Mouse (Mus musculus) midbrain, embryonic 13.5 days (tissue): ENCODE data around the gene BC048679. TPM values are rescaled to one million over a fixed set of nuclear protein-coding genes. Genes with fewer than 3 reads are reported as not detected.

Experiments
- ATAC-seq: fragments of 200-750 bp; cut with Nextera tagmentation; 2 replicates; pipeline ENCODE4 v1.8.0; 2017; ENCODE audit warnings: mild to moderate bottlenecking, moderate TSS enrichment, moderate library complexity
- H3K27ac ChIP-seq: fragments of 300-500 bp; sonication (generic); 2 replicates; pipeline ENCODE4 v1.5.1; 2015; ENCODE audit warnings: inconsistent platforms, mild to moderate bottlenecking, moderate library complexity
- H3K27me3 ChIP-seq: fragments of 300-500 bp; sonication (generic); 2 replicates; pipeline ENCODE4 v1.6.1; 2015; ENCODE audit warnings: mild to moderate bottlenecking, inconsistent platforms
- H3K36me3 ChIP-seq: fragments of 300-500 bp; sonication (generic); 2 replicates; pipeline ENCODE4 v1.6.1; 2015; ENCODE audit warnings: mild to moderate bottlenecking, inconsistent platforms
- H3K4me1 ChIP-seq: fragments of 300-500 bp; sonication (generic); replicated peaks from 2 replicates; pipeline ENCODE4 v1.6.1; 2015; ENCODE audit warnings: inconsistent platforms
- H3K4me2 ChIP-seq: fragments of 300-500 bp; sonication (generic); replicated peaks from 2 replicates; pipeline ENCODE4 v1.6.1; 2015; ENCODE audit warnings: moderate library complexity, mild to moderate bottlenecking, inconsistent platforms
- H3K4me3 ChIP-seq: fragments of 300-500 bp; sonication (generic); replicated peaks from 2 replicates; pipeline ENCODE4 v1.5.1; 2015; ENCODE audit warnings: mild to moderate bottlenecking, inconsistent platforms
- H3K9ac ChIP-seq: fragments of 300-500 bp; sonication (generic); replicated peaks from 2 replicates; pipeline ENCODE4 v1.6.1; 2015; ENCODE audit warnings: mild to moderate bottlenecking, inconsistent platforms
- H3K9me3 ChIP-seq: fragments of 300-500 bp; sonication (generic); 2 replicates; pipeline ENCODE4 v1.6.1; 2016; ENCODE audit warnings: mild to moderate bottlenecking, inconsistent platforms
- WGBS: fragments of 180-500 bp; shearing (Covaris S2); methylation state at CpG from one replicate; pipeline ENCODE4 v1.1.7; 2015; 5-methylcytosine and 5-hydroxymethylcytosine counted together
- polyA plus RNA-seq: library from polyadenylated mRNA; unstranded; fragments of >200 nt; fragmentation: Nextera tagmentation; extraction: Ambion mirVana; gene quantifications from 2 replicates; pipeline ENCODE4 v1.2.1, GENCODE M21; 2015

Gene BC048679
- not detected in 2 replicates for polyA plus RNA-seq

DNA sequence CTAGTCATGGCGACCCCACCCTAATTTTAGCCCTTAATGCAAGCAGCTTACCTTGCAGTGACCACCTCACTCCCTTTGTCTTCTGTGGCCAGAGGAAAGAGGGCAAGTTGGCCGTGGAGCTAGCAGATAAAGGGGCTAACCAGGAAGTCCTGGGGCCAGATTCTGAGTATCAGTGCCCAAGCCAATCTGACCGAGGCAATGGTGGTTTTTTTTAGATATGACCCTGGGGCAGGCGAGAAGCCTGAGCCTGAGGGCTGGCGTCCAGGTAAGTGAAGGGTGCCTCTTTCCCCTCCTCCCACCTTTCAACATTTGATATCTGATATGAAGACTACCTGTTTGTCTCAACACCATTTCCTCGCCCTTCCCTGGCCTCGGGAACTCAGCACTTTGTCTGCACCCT lies at the start of gene BC048679:
Gene BC048679 (minus strand): TSS at position 101 of the 400 bp plus-strand sequence.
- WGBS, result 74% methylated on average over 7 of the region's 7 CpGs
- Histone ChIP-seq H3K27ac (no peak within 1 kb of the TSS), H3K4me3 (no peak within 1 kb of the TSS), H3K27me3 (peaks cover 13% of the 10 kb centered on the region; the same call in 1 of the 2 replicates), H3K4me1 (0 out of 2 replicates have a peak, but pooled peaks cover 4% of the 10 kb centered on the region), H3K36me3 (no peaks in the 10 kb centered on the region), H3K9me3 (no peaks in the 10 kb centered on the region), H3K9ac (no peak within 1 kb of the TSS), H3K4me2 (no peak within 1 kb of the TSS)
- ATAC-seq, result no peak

DNA sequence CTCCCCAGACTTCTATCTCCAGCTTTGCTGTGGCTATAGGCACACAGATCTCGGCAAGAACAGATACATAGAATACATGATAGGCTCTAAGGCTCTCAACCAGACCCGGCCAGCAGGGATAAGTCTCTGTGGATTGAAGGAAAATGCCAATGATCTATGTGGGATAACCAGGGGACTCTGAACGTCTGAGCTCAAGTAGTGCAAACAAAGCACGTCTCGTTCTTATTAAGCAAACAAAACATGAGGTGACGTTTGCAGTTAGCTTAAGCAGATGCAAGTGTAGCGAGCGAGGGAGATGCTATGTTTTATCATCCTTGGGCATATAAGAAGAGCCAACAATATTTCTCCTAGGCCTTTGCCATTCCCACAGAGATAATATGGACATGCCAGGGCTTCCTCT lies 44.9 kb upstream of the BC048679 start:
- no peak overlapping the region for H3K27ac ChIP-seq
- 80% methylated on average over 8 of the region's 8 CpGs for WGBS
- no peaks in the 10 kb centered on the region for H3K9me3 ChIP-seq
- no peak overlapping the region for H3K4me2 ChIP-seq
- no peak overlapping the region for H3K4me3 ChIP-seq
- H3K36me3 ChIP-seq, result no peaks in the 10 kb centered on the region
- no peak overlapping the region for H3K9ac ChIP-seq
- ATAC-seq, result no peak
- no peaks in the 10 kb centered on the region for H3K27me3 ChIP-seq
- H3K4me1 ChIP-seq, result peaks cover 26% of the 10 kb centered on the region

DNA sequence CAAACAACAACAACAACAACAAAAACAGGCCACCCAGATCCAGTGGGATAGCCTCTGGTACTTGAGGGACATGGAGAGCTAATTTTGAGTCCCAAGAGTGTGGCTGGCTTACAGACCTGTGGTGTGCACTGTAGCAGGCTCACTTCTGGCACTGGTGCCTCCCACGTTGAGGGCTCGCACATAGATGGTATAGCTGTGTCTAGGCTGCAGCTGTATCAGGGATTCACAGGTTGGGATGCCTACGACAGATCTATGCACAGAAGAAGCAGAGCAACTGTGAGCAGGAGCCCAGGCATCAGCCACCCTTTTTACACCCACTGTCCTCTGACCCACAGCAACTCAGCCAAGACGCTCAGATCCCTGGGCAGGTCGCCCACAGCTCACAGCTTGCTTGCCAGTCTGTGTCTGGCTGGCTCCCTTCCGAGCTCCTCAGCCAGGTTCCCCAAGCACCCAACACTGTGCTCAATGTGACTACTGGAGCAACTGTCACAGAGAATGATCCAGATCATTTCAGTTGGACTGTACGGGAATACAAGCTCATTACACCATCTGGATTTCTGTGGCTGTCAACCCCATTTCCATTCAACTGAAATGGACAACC lies 43.9 kb upstream of the BC048679 start:
- Histone ChIP-seq H3K36me3 (no peaks in the 10 kb centered on the region), H3K4me2 (no peak overlapping the region), H3K27me3 (no peaks in the 10 kb centered on the region), H3K4me3 (no peak overlapping the region), H3K9me3 (no peaks in the 10 kb centered on the region), H3K4me1 (peaks cover 26% of the 10 kb centered on the region), H3K27ac (no peak overlapping the region), H3K9ac (no peak overlapping the region)
- WGBS, result 85% methylated on average over 7 of the region's 7 CpGs
- no peak for ATAC-seq

DNA sequence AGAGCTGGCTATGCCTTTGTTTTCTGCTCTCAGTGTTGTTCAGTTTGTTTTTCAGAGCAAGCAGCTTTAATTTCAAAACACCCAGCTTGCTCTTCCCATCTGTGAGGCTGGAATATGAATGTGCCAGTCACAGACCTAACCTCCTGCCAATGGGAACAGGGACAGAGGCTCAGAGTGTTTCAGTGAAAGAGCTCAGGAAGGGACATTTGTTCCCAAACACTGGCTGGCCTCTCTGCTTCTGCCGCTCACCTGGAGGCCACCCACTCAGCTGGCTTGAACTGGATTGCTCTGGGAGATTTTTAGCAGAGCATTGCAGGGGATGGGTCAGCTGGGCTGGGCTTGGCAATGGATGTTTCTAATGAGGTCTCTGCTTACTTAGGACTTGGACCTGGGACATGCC lies 42.9 kb upstream of the BC048679 start:
- Histone ChIP-seq H3K4me2 (no peak overlapping the region), H3K27me3 (no peaks in the 10 kb centered on the region), H3K4me1 (peaks cover 22% of the 10 kb centered on the region), H3K9ac (no peak overlapping the region), H3K36me3 (peaks cover under 1% of the 10 kb centered on the region; the same call in 1 of the 2 replicates), H3K9me3 (no peaks in the 10 kb centered on the region), H3K4me3 (no peak overlapping the region), H3K27ac (no peak overlapping the region)
- no peak for ATAC-seq
- 65% methylated on average over 1 of the region's 1 CpGs for whole genome bisulfite sequencing

DNA sequence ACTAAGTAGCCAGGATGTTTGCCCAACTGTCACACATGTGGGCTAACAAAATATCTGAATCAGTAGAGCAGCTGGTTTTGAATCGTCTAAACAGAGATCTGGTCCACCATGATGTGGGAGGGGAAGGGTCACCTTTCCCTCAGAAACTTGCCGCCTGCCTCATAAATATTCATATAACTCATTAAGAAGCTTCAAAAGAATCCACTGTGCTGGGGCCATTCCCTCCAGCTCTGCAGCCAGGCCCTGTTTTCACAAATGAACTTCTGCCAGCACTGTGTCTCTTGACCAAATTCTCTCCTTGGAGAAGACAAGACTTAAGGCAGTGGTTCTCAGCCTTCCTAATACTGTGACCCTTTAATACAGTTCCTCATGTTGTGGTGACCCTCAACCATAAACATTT lies 41.5 kb upstream of the BC048679 start:
- Histone ChIP-seq H3K4me2 (no peak overlapping the region), H3K27me3 (no peaks in the 10 kb centered on the region), H3K9ac (no peak overlapping the region), H3K36me3 (peaks cover 15% of the 10 kb centered on the region), H3K9me3 (no peaks in the 10 kb centered on the region), H3K4me1 (peaks cover 22% of the 10 kb centered on the region), H3K27ac (no peak overlapping the region), H3K4me3 (no peak overlapping the region)
- ATAC-seq, result no peak
- 7% methylated on average over 2 of the region's 2 CpGs for WGBS

DNA sequence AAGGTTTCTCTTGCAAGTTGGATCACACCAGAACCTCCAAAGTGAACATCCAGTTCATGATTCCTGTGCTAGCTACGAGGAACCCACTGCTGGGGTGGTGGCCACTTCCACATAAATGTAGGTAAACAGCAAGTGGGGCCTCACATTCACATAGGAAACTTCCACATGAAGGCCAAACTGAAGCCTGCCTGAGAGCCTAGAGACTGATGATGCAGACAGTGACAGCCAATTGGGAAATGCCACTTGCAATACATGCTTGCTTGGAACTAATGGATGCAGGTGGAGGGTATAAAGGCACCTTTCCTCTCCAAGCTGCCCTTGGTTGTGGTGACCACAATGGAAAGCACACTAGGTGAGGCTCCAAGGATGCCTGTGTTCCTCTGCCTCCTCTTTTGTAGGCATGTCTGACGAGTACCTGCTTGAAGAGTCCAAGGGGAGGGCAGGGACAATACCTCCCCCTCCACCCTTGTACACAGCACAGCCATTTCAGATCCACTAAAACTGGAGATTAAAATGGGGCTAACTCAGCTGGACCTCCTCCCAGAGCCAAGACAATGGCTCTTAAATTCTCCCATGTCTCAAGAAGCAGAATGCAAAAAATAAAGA lies 40.1 kb upstream of the BC048679 start:
- Histone ChIP-seq H3K9me3 (0 out of 2 replicates have a peak, but pooled peaks cover 7% of the 10 kb centered on the region), H3K27me3 (no peaks in the 10 kb centered on the region), H3K4me1 (peaks cover 22% of the 10 kb centered on the region), H3K4me2 (no peak overlapping the region), H3K27ac (no peak overlapping the region), H3K36me3 (peaks cover 29% of the 10 kb centered on the region), H3K4me3 (no peak overlapping the region), H3K9ac (no peak overlapping the region)
- no peak for ATAC-seq
- WGBS, result 91% methylated on average over 2 of the region's 2 CpGs

DNA sequence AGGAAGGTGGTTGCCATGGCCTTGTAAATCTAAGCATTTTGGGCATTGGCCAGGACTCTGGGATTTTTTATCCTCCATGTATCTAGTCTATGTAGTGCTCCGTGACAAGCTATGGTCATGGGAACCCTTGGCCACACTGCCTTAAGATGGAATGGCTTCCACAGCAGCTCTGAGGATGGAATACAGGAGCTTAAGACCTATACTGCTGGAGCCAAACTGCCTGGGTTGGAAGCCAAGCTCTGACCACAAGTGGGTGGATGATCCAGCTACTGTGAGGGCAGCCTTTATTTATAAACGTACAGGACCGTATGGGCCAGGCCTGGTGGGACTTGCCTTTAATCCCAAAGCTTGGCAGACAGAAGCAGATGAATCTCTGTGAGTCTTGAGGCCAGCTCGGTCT lies 38.4 kb upstream of the BC048679 start:
- 0 out of 2 replicates have a peak, but pooled peaks cover 7% of the 10 kb centered on the region for H3K9me3 ChIP-seq
- H3K4me3 ChIP-seq, result no peak overlapping the region
- H3K27me3 ChIP-seq, result no peaks in the 10 kb centered on the region
- peaks cover 46% of the 10 kb centered on the region for H3K36me3 ChIP-seq
- peaks cover 22% of the 10 kb centered on the region for H3K4me1 ChIP-seq
- ATAC-seq, result no peak
- H3K9ac ChIP-seq, result no peak overlapping the region
- WGBS, result 95% methylated on average over 4 of the region's 4 CpGs
- no peak overlapping the region for H3K27ac ChIP-seq
- H3K4me2 ChIP-seq, result no peak overlapping the region

DNA sequence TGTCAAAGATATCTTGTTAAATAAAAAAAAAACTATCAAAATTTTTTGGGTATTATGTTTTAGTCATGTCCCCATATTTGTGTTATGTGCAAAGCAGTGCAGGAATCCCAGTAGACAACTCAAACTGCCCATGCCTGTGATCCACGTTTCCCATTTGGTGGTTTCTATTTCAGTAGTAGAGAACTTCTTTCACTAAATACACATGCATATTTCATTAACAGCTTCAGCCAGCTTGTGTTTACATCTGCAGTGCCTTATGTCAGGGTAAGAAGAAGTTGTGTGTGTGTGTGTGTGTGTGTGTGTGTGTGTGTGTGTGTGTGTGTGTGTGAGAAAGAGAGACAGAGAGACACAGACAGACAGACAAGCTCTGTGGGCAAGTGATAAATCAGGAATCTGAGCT lies 33.4 kb upstream of the BC048679 start:
- H3K4me1 ChIP-seq, result no peaks in the 10 kb centered on the region; the same call in none of the 2 replicates
- H3K9ac ChIP-seq, result no peak overlapping the region
- no peaks in the 10 kb centered on the region for H3K27me3 ChIP-seq
- 0 out of 2 replicates have a peak, but pooled peaks cover 7% of the 10 kb centered on the region for H3K9me3 ChIP-seq
- ATAC-seq, result no peak
- no peak overlapping the region for H3K4me3 ChIP-seq
- H3K27ac ChIP-seq, result no peak overlapping the region
- H3K4me2 ChIP-seq, result no peak overlapping the region
- 95% methylated on average over 1 of the region's 1 CpGs for WGBS
- H3K36me3 ChIP-seq, result peaks cover 84% of the 10 kb centered on the region

DNA sequence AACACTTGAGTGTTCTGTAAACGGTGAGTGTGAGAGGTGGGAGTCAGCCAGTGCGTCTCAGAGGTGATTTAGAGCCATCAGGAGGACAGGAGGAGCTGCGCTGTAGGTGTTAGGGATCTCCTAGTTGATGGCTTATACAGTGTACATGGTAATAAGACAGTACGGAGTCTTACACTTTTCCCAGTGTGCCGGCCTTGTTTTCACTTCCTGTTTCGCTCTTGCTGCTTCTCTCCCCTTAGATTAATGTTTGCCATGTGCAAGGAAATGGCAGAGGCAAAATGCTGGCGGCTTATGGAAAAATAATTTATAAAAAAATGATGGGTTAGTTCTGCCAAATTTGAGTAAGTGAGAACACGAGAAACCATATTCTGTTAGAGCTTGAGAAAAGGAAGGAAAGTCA lies 30.8 kb upstream of the BC048679 start:
- no peak overlapping the region for H3K27ac ChIP-seq
- peaks cover 11% of the 10 kb centered on the region for H3K4me1 ChIP-seq
- H3K9me3 ChIP-seq, result 0 out of 2 replicates have a peak, but pooled peaks cover 4% of the 10 kb centered on the region
- H3K27me3 ChIP-seq, result no peaks in the 10 kb centered on the region
- H3K4me3 ChIP-seq, result no peak overlapping the region
- no peak for ATAC-seq
- H3K4me2 ChIP-seq, result no peak overlapping the region
- 94% methylated on average over 8 of the region's 8 CpGs for WGBS
- H3K9ac ChIP-seq, result no peak overlapping the region
- peaks cover 72% of the 10 kb centered on the region for H3K36me3 ChIP-seq

DNA sequence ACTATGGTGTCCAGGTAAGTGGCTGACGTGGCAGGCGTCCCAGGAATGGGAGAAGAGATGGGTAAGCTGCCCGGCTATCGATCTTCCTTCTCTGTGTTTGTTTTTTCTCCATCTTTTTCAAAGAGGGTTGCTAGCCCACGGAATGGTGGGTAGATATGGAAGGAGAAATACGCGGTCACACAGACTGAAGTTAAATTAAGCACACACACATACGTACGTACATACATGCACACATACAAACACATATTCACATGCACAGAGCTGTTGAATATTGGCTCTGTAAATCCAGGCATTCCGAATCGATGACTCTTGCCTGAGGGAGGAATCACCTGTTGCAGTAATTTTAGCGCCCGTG lies 25.6 kb upstream of the BC048679 start:
- peaks cover 21% of the 10 kb centered on the region for H3K36me3 ChIP-seq
- WGBS, result 14% methylated on average over 13 of the region's 13 CpGs
- H3K27me3 ChIP-seq, result no peaks in the 10 kb centered on the region
- no peak; the same call in 1 of the 2 replicates for ATAC-seq
- H3K4me2 ChIP-seq, result peak overlapping the region; percentile 83
- H3K4me1 ChIP-seq, result peaks cover 21% of the 10 kb centered on the region
- H3K27ac ChIP-seq, result peak overlapping the region; percentile 97
- H3K9ac ChIP-seq, result peak overlapping the region; percentile 76
- H3K9me3 ChIP-seq, result no peaks in the 10 kb centered on the region
- peak overlapping the region; percentile 54 for H3K4me3 ChIP-seq

DNA sequence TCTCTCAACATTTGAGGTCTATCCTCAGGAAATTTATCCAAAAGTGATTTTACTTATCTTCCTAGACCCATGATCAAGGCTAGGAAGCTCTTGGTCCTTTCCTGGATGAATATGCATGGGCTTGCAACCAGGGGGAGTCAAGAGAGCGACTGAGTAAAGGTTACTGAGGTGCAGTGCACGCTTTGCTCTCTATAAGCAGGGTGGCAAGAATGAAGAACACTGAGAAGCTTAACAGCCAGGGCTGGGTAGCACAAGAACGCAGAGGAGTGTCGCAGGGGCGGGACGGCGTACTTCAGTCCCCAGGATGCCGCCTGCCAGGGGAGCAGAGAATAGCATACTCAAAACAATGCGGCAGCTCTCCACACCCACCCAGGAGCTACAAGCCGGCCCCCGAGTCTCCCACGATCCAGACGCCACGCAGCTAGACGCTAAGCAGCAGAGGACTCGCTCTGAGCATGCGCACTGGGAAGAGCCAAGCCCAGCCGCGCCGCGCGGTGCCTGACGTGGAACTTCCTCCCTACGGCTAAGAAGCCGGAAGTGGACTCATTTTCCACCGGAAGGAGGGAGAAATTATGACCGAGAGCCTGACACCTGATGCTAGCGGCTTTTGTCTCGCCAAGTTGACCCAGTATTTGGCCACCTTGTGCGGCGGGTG lies 25.1 kb upstream of the BC048679 start:
- ATAC-seq, result peak; percentile 98
- peak overlapping the region; percentile 97 for H3K27ac ChIP-seq
- WGBS, result under 1% methylated on average over 31 of the region's 31 CpGs

More for the DNA sequence above, 25.1 kb upstream of the BC048679 start:
- Histone ChIP-seq H3K4me3 (peak overlapping the region; percentile 54), H3K9ac (peak overlapping the region; percentile 76), H3K36me3 (peaks cover 19% of the 10 kb centered on the region), H3K4me2 (peak overlapping the region; percentile 83), H3K4me1 (peaks cover 21% of the 10 kb centered on the region), H3K9me3 (no peaks in the 10 kb centered on the region), H3K27me3 (no peaks in the 10 kb centered on the region)
